Mouse (Mus musculus): ENCODE data around the gene Traf5. TPM values are rescaled to one million over a fixed set of nuclear protein-coding genes. Genes with fewer than 3 reads are reported as not detected.
A peak's percentile ranks its signal among the peaks of the same experiment; 100 is the strongest.

Gene Traf5
- polyA plus RNA-seq, 1 experiment, result 31.0 TPM

DNA sequence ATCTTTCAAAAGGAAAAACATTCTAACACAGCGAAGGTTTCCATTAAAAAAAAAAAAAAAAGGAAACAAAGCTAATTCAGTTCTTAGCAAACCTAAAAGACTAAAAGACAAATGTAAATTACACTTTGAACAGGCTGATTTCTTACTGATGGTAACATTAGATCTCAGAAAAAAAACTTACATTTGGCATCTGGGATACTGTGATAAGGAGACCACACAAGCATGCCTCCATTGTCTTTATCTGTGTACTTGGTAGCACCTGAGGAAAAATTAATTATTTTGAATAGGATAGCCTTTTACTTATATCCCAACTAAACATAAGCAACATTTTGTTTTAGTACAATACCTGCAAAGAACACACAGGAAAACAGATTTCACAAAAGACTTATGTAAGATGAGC is 37.8 kb upstream of the Traf5 start:
- H3K4me3 ChIP-seq (ENCODE audit: extremely low read depth, insufficient read depth, insufficient read length), result no peak overlapping the region
- no peaks in the 10 kb centered on the region for H3K27me3 ChIP-seq (ENCODE audit: control insufficient read depth, insufficient read depth, low read length)
- H3K36me3 ChIP-seq (ENCODE audit: control insufficient read depth, insufficient read depth, low read length), result peaks cover 7% of the 10 kb centered on the region
- no peak for DNase-seq (ENCODE audit: low read depth in 1 of 2, low spot score in 2 of 2)
- H3K4me1 ChIP-seq (ENCODE audit: control insufficient read depth, insufficient read depth, insufficient read length), result no peaks in the 10 kb centered on the region
- TF ChIP-seq POLR2A (IDR thresholded peaks at IDR 0.05; ENCODE audit: low read depth, low read length), result no peak
- no peak for TF ChIP-seq CTCF (IDR thresholded peaks at IDR 0.05; ENCODE audit: extremely low read depth, insufficient read depth, insufficient read length, insufficient replicate concordance)
- WGBS, result 78% methylated on average over 1 of the region's 1 CpGs
- H3K27ac ChIP-seq (ENCODE audit: insufficient read depth, low read length), result no peak overlapping the region

DNA sequence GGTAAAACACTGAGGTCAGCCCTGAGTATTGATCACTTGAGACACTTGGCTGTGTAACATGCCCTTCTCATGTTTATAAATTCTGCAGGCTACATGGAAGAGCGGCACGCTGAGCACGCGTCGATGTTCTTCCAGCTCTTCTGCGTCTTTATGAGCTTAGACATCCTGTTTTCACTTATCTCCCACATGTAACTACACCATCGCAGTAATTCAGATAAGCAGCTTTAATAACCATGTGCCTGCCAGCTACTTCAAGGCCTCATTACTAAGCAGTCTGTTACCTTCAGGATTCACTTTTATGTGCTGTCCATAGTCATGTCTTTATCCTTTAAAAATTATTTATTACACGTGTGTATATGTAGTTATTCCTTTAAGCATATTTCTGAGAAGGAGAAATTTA is 36.0 kb upstream of the Traf5 start:
- H3K27me3 ChIP-seq (ENCODE audit: control insufficient read depth, insufficient read depth, low read length), result no peaks in the 10 kb centered on the region
- H3K36me3 ChIP-seq (ENCODE audit: control insufficient read depth, insufficient read depth, low read length), result peaks cover 10% of the 10 kb centered on the region
- H3K4me1 ChIP-seq (ENCODE audit: control insufficient read depth, insufficient read depth, insufficient read length), result no peaks in the 10 kb centered on the region
- no peak for DNase-seq (ENCODE audit: low read depth in 1 of 2, low spot score in 2 of 2)
- H3K4me3 ChIP-seq (ENCODE audit: extremely low read depth, insufficient read depth, insufficient read length), result no peak overlapping the region
- 91% methylated on average over 8 of the region's 8 CpGs for WGBS
- no peak overlapping the region for H3K27ac ChIP-seq (ENCODE audit: insufficient read depth, low read length)
- no peak for TF ChIP-seq POLR2A (IDR thresholded peaks at IDR 0.05; ENCODE audit: low read depth, low read length)
- no peak for TF ChIP-seq CTCF (IDR thresholded peaks at IDR 0.05; ENCODE audit: extremely low read depth, insufficient read depth, insufficient read length, insufficient replicate concordance)

- Histone ChIP-seq H3K36me3 (ENCODE audit: control insufficient read depth, insufficient read depth, low read length) (peaks cover 14% of the 10 kb centered on the region), H3K27me3 (ENCODE audit: control insufficient read depth, insufficient read depth, low read length) (no peaks in the 10 kb centered on the region), H3K27ac (ENCODE audit: insufficient read depth, low read length) (no peak overlapping the region), H3K4me3 (ENCODE audit: extremely low read depth, insufficient read depth, insufficient read length) (no peak overlapping the region), H3K4me1 (ENCODE audit: control insufficient read depth, insufficient read depth, insufficient read length) (no peaks in the 10 kb centered on the region)
- no peak for DNase-seq (ENCODE audit: low read depth in 1 of 2, low spot score in 2 of 2)
- WGBS, result 95% methylated on average over 6 of the region's 6 CpGs
- TF ChIP-seq CTCF (IDR thresholded peaks at IDR 0.05; ENCODE audit: extremely low read depth, insufficient read depth, insufficient read length, insufficient replicate concordance) (no peak), POLR2A (IDR thresholded peaks at IDR 0.05; ENCODE audit: low read depth, low read length) (no peak)
Measured at GRCm38 (mm10) chr1:192125761-192126160, 33.4 kb upstream of the Traf5 start.

GRCm38 (mm10) chr1:192116262-192116661 is 23.9 kb upstream of the Traf5 start:
- no peaks in the 10 kb centered on the region for H3K27me3 ChIP-seq (ENCODE audit: control insufficient read depth, insufficient read depth, low read length)
- no peak for DNase-seq (ENCODE audit: low read depth in 1 of 2, low spot score in 2 of 2)
- 90% methylated on average over 6 of the region's 6 CpGs for WGBS
- peaks cover 13% of the 10 kb centered on the region for H3K36me3 ChIP-seq (ENCODE audit: control insufficient read depth, insufficient read depth, low read length)
- H3K4me3 ChIP-seq (ENCODE audit: extremely low read depth, insufficient read depth, insufficient read length), result no peak overlapping the region
- no peak for TF ChIP-seq CTCF (IDR thresholded peaks at IDR 0.05; ENCODE audit: extremely low read depth, insufficient read depth, insufficient read length, insufficient replicate concordance)
- no peak for TF ChIP-seq POLR2A (IDR thresholded peaks at IDR 0.05; ENCODE audit: low read depth, low read length)
- H3K4me1 ChIP-seq (ENCODE audit: control insufficient read depth, insufficient read depth, insufficient read length), result no peaks in the 10 kb centered on the region
- H3K27ac ChIP-seq (ENCODE audit: insufficient read depth, low read length), result no peak overlapping the region

DNA sequence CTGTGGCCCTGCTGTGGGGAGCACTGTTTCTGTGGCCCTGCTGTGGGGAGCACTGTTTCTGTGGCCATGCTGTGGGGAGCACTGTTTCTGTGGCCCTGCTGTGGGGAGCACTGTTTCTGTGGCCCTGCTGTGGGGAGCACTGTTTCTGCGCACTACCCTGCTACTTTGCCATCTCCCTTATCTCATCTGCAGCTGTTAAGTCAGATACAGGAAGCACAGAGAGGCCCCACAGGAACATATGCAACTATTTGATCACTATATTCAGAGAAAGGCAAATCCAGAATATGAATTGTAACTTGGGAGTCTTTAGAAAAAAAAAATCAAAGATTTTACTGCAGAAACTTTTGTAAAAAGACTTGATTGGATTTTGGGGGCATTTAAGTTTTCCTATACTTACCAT is 23.0 kb upstream of the Traf5 start:
- no peaks in the 10 kb centered on the region for H3K27me3 ChIP-seq (ENCODE audit: control insufficient read depth, insufficient read depth, low read length)
- TF ChIP-seq CTCF (IDR thresholded peaks at IDR 0.05; ENCODE audit: extremely low read depth, insufficient read depth, insufficient read length, insufficient replicate concordance) (no peak), POLR2A (IDR thresholded peaks at IDR 0.05; ENCODE audit: low read depth, low read length) (no peak)
- peaks cover 13% of the 10 kb centered on the region for H3K36me3 ChIP-seq (ENCODE audit: control insufficient read depth, insufficient read depth, low read length)
- no peak overlapping the region for H3K4me3 ChIP-seq (ENCODE audit: extremely low read depth, insufficient read depth, insufficient read length)
- DNase-seq (ENCODE audit: low read depth in 1 of 2, low spot score in 2 of 2), result no peak
- 79% methylated on average over 1 of the region's 1 CpGs for WGBS
- H3K27ac ChIP-seq (ENCODE audit: insufficient read depth, low read length), result no peak overlapping the region
- H3K4me1 ChIP-seq (ENCODE audit: control insufficient read depth, insufficient read depth, insufficient read length), result no peaks in the 10 kb centered on the region

GRCm38 (mm10) chr1:192109169-192109568 is 16.8 kb upstream of the Traf5 start:
- no peaks in the 10 kb centered on the region for H3K27me3 ChIP-seq (ENCODE audit: control insufficient read depth, insufficient read depth, low read length)
- H3K4me1 ChIP-seq (ENCODE audit: control insufficient read depth, insufficient read depth, insufficient read length), result no peaks in the 10 kb centered on the region
- 80% methylated on average over 6 of the region's 6 CpGs for WGBS
- DNase-seq (ENCODE audit: low read depth in 1 of 2, low spot score in 2 of 2), result no peak
- no peak overlapping the region for H3K27ac ChIP-seq (ENCODE audit: insufficient read depth, low read length)
- H3K4me3 ChIP-seq (ENCODE audit: extremely low read depth, insufficient read depth, insufficient read length), result no peak overlapping the region
- TF ChIP-seq POLR2A (IDR thresholded peaks at IDR 0.05; ENCODE audit: low read depth, low read length) (no peak), CTCF (IDR thresholded peaks at IDR 0.05; ENCODE audit: extremely low read depth, insufficient read depth, insufficient read length, insufficient replicate concordance) (no peak)
- peaks cover 5% of the 10 kb centered on the region for H3K36me3 ChIP-seq (ENCODE audit: control insufficient read depth, insufficient read depth, low read length)

DNA sequence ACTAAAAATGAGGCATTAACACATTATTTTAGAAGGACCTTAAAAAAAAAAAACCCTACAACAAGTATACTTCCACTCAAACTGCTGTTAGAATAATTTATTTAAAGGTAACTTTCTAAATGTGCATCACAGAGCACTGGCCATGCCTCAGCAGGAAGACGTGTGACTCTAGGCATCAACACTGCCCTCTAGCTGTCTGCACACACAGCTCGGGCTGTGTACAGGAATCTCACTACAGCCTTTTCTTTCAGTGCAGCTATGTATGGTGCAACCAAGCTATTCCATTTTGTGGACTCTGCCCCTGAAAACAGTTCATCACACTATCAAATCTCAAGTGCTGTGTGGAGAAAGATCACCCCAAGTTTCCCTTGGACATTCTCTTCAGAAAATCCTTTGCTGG is 15.0 kb upstream of the Traf5 start:
- Histone ChIP-seq H3K4me3 (ENCODE audit: extremely low read depth, insufficient read depth, insufficient read length) (no peak overlapping the region), H3K27me3 (ENCODE audit: control insufficient read depth, insufficient read depth, low read length) (no peaks in the 10 kb centered on the region), H3K36me3 (ENCODE audit: control insufficient read depth, insufficient read depth, low read length) (peaks cover 5% of the 10 kb centered on the region), H3K4me1 (ENCODE audit: control insufficient read depth, insufficient read depth, insufficient read length) (no peaks in the 10 kb centered on the region), H3K27ac (ENCODE audit: insufficient read depth, low read length) (no peak overlapping the region)
- peak; percentile 28 to 52 for DNase-seq (ENCODE audit: low read depth in 1 of 2, low spot score in 2 of 2)
- TF ChIP-seq CTCF (IDR thresholded peaks at IDR 0.05; ENCODE audit: extremely low read depth, insufficient read depth, insufficient read length, insufficient replicate concordance) (peak; percentile 65; the same call in 1 of the 2 replicates), POLR2A (IDR thresholded peaks at IDR 0.05; ENCODE audit: low read depth, low read length) (no peak)
- 11% methylated on average over 2 of the region's 2 CpGs for WGBS

Measured in spleen, adult 2 months (tissue).